Comparison of ENCODE assay signal across 25 mouse cellular contexts in the genomic region with DNA sequence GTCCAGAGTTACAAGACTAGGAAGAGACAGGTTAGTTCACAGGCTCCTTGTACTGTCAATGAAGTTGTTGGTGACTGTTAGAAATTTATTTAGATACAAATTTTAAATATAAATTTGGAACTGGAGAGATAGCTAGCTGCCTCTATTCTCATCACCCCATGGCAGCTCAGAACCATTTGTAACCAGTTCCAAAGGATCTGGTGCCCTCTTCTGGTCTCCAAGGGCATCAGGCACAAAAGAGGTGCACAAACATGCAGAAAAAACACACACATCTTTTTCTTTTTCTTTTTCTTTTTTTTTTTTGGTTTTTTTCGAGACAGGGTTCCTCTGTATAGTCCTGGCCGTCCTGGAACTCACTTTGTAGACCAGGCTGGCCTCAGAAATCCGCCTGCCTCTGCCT. TPM values are rescaled to one million over a fixed set of nuclear protein-coding genes. Genes with fewer than 3 reads are reported as not detected.
DNase-seq lines count a peak whose midpoint lies in the region; ATAC-seq and TF ChIP-seq lines count a peak whose summit lies in the region.
"Had no signal": no experiment of that assay in that cellular context is flagged by ENCODE, and none has a peak within 500 bp of the region (broad histone marks: within the 10 kb centered on the region; RNA-seq: fewer than 3 reads in every experiment).

No protein-coding gene starts in this region.

- no peak for DNase-seq in hindbrain, postnatal 0 days (ENCODE audit: low spot score)
- DNase-seq in liver, postnatal 0 days = no peak
- DNase-seq in MEL (ENCODE audit: low read depth, low spot score) = peak; percentile 41
- DNase-seq in embryo, embryonic 11 days = no peak
- no peak for DNase-seq in ovary, postnatal 14 days (ENCODE audit: low spot score)
- DNase-seq: adrenal gland, adult 8-10 months; cerebellum, adult 11 months; cerebellum, adult 9-10 months; gastrocnemius, postnatal 14 days; heart, adult 11 months; heart, postnatal 10 days; kidney, adult 9 months; kidney, postnatal 14 days had no signal

- H3K4me2 ChIP-seq in hindbrain, postnatal 0 days (ENCODE audit: low read depth, low read length) = no peak overlapping the region
- H3K4me2 ChIP-seq in hindbrain, embryonic 12.5 days (replicated peaks) = no peak overlapping the region
- no peak overlapping the region for H3K4me2 ChIP-seq in liver, postnatal 0 days (ENCODE audit: low read depth, low read length)
- H3K4me2 ChIP-seq in liver, embryonic 12.5 days = no peak overlapping the region
- H3K4me2 ChIP-seq: embryonic facial prominence, embryonic 13.5 days; heart, embryonic 13.5 days; hindbrain, embryonic 15.5 days; liver, embryonic 15.5 days; lung, embryonic 15.5 days; midbrain, embryonic 12.5 days; neural tube, embryonic 13.5 days had no signal

- ATAC-seq in hindbrain, postnatal 0 days = no peak
- no peak for ATAC-seq in hindbrain, embryonic 12.5 days (ENCODE audit: low FRiP score)
- no peak for ATAC-seq in liver, postnatal 0 days
- ATAC-seq in liver, embryonic 12.5 days = no peak
- 0 out of 2 replicates have a peak, but pooled peaks have one; percentile 62 for ATAC-seq in erythroblast, adult 5-6 weeks (replicated peaks; ENCODE audit: low FRiP score, poor library complexity, severe bottlenecking)

- TF ChIP-seq RAD21 in MEL (IDR thresholded peaks at IDR 0.05; ENCODE audit: low read depth, low read length) = peak; percentile 64

- no peaks in the 10 kb centered on the region for H3K9me3 ChIP-seq in hindbrain, postnatal 0 days (ENCODE audit: low read length)
- no peaks in the 10 kb centered on the region for H3K9me3 ChIP-seq in hindbrain, embryonic 12.5 days (replicated peaks)
- H3K9me3 ChIP-seq in liver, postnatal 0 days (ENCODE audit: low read length) = no peaks in the 10 kb centered on the region
- H3K9me3 ChIP-seq in liver, embryonic 12.5 days (replicated peaks) = no peaks in the 10 kb centered on the region
- H3K9me3 ChIP-seq in MEL (replicated peaks; ENCODE audit: insufficient read depth, low read length) = no peaks in the 10 kb centered on the region
- H3K9me3 ChIP-seq: embryonic facial prominence, embryonic 13.5 days; heart, embryonic 13.5 days; hindbrain, embryonic 15.5 days; liver, embryonic 15.5 days; lung, embryonic 15.5 days; midbrain, embryonic 12.5 days; neural tube, embryonic 13.5 days had no signal

- H3K27ac ChIP-seq in hindbrain, postnatal 0 days = no peak overlapping the region
- H3K27ac ChIP-seq in hindbrain, embryonic 12.5 days = no peak overlapping the region
- no peak overlapping the region for H3K27ac ChIP-seq in liver, postnatal 0 days (ENCODE audit: low read depth)
- H3K27ac ChIP-seq in liver, embryonic 12.5 days = no peak overlapping the region
- H3K27ac ChIP-seq in MEL (ENCODE audit: control insufficient read depth, low read depth, low read length) = no peak overlapping the region
- H3K27ac ChIP-seq: embryonic facial prominence, embryonic 13.5 days; heart, embryonic 13.5 days; hindbrain, embryonic 15.5 days; left cerebral cortex, adult 2 months; liver, embryonic 15.5 days; lung, embryonic 15.5 days; midbrain, embryonic 12.5 days; neural tube, embryonic 13.5 days had no signal

- TF ChIP-seq POLR2A in MEL (IDR thresholded peaks at IDR 0.05; ENCODE audit: control insufficient read depth in 1 of 2, insufficient read depth in 1 of 2, low read depth in 1 of 2, low read length in 2 of 2, poor library complexity in 1 of 2) = no peak

- TF ChIP-seq EP300 in liver, postnatal 0 days (IDR thresholded peaks at IDR 0.05; ENCODE audit: low read depth) = no peak
- no peak for TF ChIP-seq EP300 in MEL (IDR thresholded peaks at IDR 0.05; ENCODE audit: low read depth in 1 of 2, low read length in 2 of 2)

- H3K4me3 ChIP-seq in hindbrain, postnatal 0 days (ENCODE audit: low read length) = no peak overlapping the region
- H3K4me3 ChIP-seq in hindbrain, embryonic 12.5 days = no peak overlapping the region
- no peak overlapping the region for H3K4me3 ChIP-seq in liver, postnatal 0 days (ENCODE audit: low read depth, low read length)
- no peak overlapping the region for H3K4me3 ChIP-seq in liver, embryonic 12.5 days
- H3K4me3 ChIP-seq in MEL (ENCODE audit: control insufficient read depth in 1 of 2, insufficient read depth in 1 of 2, low read depth in 2 of 2, low read length in 2 of 2) = no peak overlapping the region
- H3K4me3 ChIP-seq: embryonic facial prominence, embryonic 13.5 days; erythroblast, embryonic 14.5 days; heart, embryonic 13.5 days; hindbrain, embryonic 15.5 days; left cerebral cortex, adult 2 months; liver, embryonic 15.5 days; lung, embryonic 15.5 days; midbrain, embryonic 12.5 days; neural tube, embryonic 13.5 days had no signal

- H3K4me1 ChIP-seq in hindbrain, postnatal 0 days (ENCODE audit: insufficient read depth, low read length) = no peaks in the 10 kb centered on the region
- H3K4me1 ChIP-seq in hindbrain, embryonic 12.5 days = no peaks in the 10 kb centered on the region
- no peaks in the 10 kb centered on the region for H3K4me1 ChIP-seq in liver, postnatal 0 days (ENCODE audit: insufficient read depth)
- H3K4me1 ChIP-seq in liver, embryonic 12.5 days = no peaks in the 10 kb centered on the region
- H3K4me1 ChIP-seq in MEL (ENCODE audit: control insufficient read depth in 1 of 2, insufficient read depth in 2 of 2, low read length in 2 of 2) = peaks cover 0 to 8% of the 10 kb centered on the region in 2 experiments; a peak in 2 of 4 replicates
- H3K4me1 ChIP-seq: embryonic facial prominence, embryonic 13.5 days; hindbrain, embryonic 15.5 days; lung, embryonic 15.5 days; midbrain, embryonic 12.5 days; neural tube, embryonic 13.5 days had no signal

- H3K27me3 ChIP-seq in hindbrain, postnatal 0 days (ENCODE audit: insufficient read depth, low read length) = no peaks in the 10 kb centered on the region
- H3K27me3 ChIP-seq in hindbrain, embryonic 12.5 days = no peaks in the 10 kb centered on the region
- H3K27me3 ChIP-seq in liver, postnatal 0 days (ENCODE audit: insufficient read depth, low read length) = no peaks in the 10 kb centered on the region
- no peaks in the 10 kb centered on the region for H3K27me3 ChIP-seq in liver, embryonic 12.5 days (replicated peaks)
- H3K27me3 ChIP-seq in MEL (ENCODE audit: control insufficient read depth in 1 of 2, insufficient read depth in 2 of 2, low read length in 2 of 2) = no peaks in the 10 kb centered on the region
- H3K27me3 ChIP-seq: embryonic facial prominence, embryonic 13.5 days; heart, embryonic 13.5 days; hindbrain, embryonic 15.5 days; liver, embryonic 15.5 days; lung, embryonic 15.5 days; midbrain, embryonic 12.5 days; neural tube, embryonic 13.5 days had no signal

- H3K9ac ChIP-seq in hindbrain, postnatal 0 days (replicated peaks; ENCODE audit: low read length) = no peak overlapping the region
- H3K9ac ChIP-seq in hindbrain, embryonic 12.5 days = no peak overlapping the region
- H3K9ac ChIP-seq in liver, postnatal 0 days (replicated peaks) = no peak overlapping the region
- H3K9ac ChIP-seq in liver, embryonic 12.5 days = no peak overlapping the region
- no peak overlapping the region for H3K9ac ChIP-seq in MEL (ENCODE audit: control insufficient read depth, low read depth, low read length, poor library complexity, severe bottlenecking)
- H3K9ac ChIP-seq: embryonic facial prominence, embryonic 13.5 days; heart, embryonic 13.5 days; hindbrain, embryonic 15.5 days; liver, embryonic 15.5 days; lung, embryonic 15.5 days; midbrain, embryonic 12.5 days; neural tube, embryonic 13.5 days had no signal

- no peaks in the 10 kb centered on the region for H3K36me3 ChIP-seq in hindbrain, postnatal 0 days (ENCODE audit: insufficient read depth, low read length)
- 0 out of 2 replicates have a peak, but pooled peaks cover 3% of the 10 kb centered on the region for H3K36me3 ChIP-seq in hindbrain, embryonic 12.5 days
- no peaks in the 10 kb centered on the region for H3K36me3 ChIP-seq in liver, postnatal 0 days (replicated peaks; ENCODE audit: insufficient read depth, low read length)
- peaks cover 45% of the 10 kb centered on the region for H3K36me3 ChIP-seq in liver, embryonic 12.5 days
- peaks cover 0 to 4% of the 10 kb centered on the region in 2 experiments for H3K36me3 ChIP-seq in MEL (ENCODE audit: control insufficient read depth in 1 of 2, insufficient read depth in 2 of 2, low read length in 2 of 2)
- H3K36me3 ChIP-seq: hindbrain, embryonic 15.5 days had no signal

- 95% methylated on average over 3 of the region's 3 CpGs for WGBS in hindbrain, postnatal 0 days
- 92% methylated on average over 3 of the region's 3 CpGs for WGBS in hindbrain, embryonic 12.5 days
- 90% methylated on average over 3 of the region's 3 CpGs for WGBS in liver, postnatal 0 days (ENCODE audit: insufficient replicate concordance)
- WGBS in liver, embryonic 12.5 days (ENCODE audit: insufficient replicate concordance) = 88% methylated on average over 3 of the region's 3 CpGs

- TF ChIP-seq CTCF in hindbrain, postnatal 0 days (IDR thresholded peaks at IDR 0.05; ENCODE audit: low read depth) = peak; percentile 7; the same call in 1 of the 2 replicates
- TF ChIP-seq CTCF in liver, postnatal 0 days (IDR thresholded peaks at IDR 0.05; ENCODE audit: low read depth) = peak; percentile 47
- TF ChIP-seq CTCF in MEL (IDR thresholded peaks at IDR 0.05 in 2 of 3, conservative IDR thresholded peaks at IDR 0.05 in 1 of 3; ENCODE audit: control insufficient read depth in 1 of 3, insufficient read depth in 1 of 3, low read depth in 2 of 3, low read length in 3 of 3, poor library complexity in 1 of 3, severe bottlenecking in 1 of 3) = peak; percentile 8 to 53 (median 42); a peak in 4 of 6 replicates

- peaks cover 18% of the 10 kb centered on the region for H3K79me2 ChIP-seq in MEL (ENCODE audit: control insufficient read depth, insufficient read depth, low read length, poor library complexity)

TF ChIP-seq in MEL, 35 proteins besides CTCF, POLR2A, EP300 and RAD21:
- TF ChIP-seq SMC3 (IDR thresholded peaks at IDR 0.05; ENCODE audit: low read depth, low read length) (peak; percentile 45), ETS1 (IDR thresholded peaks at IDR 0.05; ENCODE audit: low read depth, low read length) (no peak)

RNA-seq across cellular contexts. Expression of a gene that starts 18.5 kb away (rescaled TPM):
- total RNA-seq in hindbrain, postnatal 0 days (2014; rRNA removed) = 34.5 and 39.4 TPM in 2 replicates
- polyA plus RNA-seq in hindbrain, postnatal 0 days (2015; fragmentation: Nextera tagmentation; extraction: Ambion mirVana) = 8.8 and 9.4 TPM in 2 replicates
- polyA plus RNA-seq in hindbrain, embryonic 12.5 days (2016; fragmentation: Nextera tagmentation; extraction: Ambion mirVana) = 10.6 TPM in 2 replicates
- polyA plus RNA-seq in liver, postnatal 0 days (2015; fragmentation: Nextera tagmentation; extraction: Ambion mirVana) = 2.7 and 2.8 TPM in 2 replicates
- 6.7 and 8.9 TPM in 2 replicates for polyA plus RNA-seq in liver, embryonic 12.5 days (2016; fragmentation: Nextera tagmentation; extraction: Ambion mirVana)
- 5.5 and 5.9 TPM in 2 replicates for total RNA-seq in MEL (2012; rRNA removed)
- polyA plus RNA-seq in MEL (2012; ENCODE audit: insufficient read depth in 1 of 2, insufficient read length in 2 of 2, low read depth in 1 of 2, low replicate concordance in 2 of 2, missing spikeins in 1 of 2) = 10 to 100 TPM in 1 of 2 experiments, 1 to 10 TPM in 1; 9.3 to 21.9 TPM
- total RNA-seq in erythroblast, adult 5-6 weeks (2015; ENCODE audit: low replicate concordance) = 11.3 and 13.0 TPM in 2 replicates
- 17.8 and 25.5 TPM in 2 replicates for total RNA-seq in erythroblast, adult 5-6 weeks (2017; ENCODE audit: low replicate concordance)
